Mouse (Mus musculus) kidney, embryonic 16.5 days (tissue): ENCODE data around the gene Rft1. TPM values are rescaled to one million over a fixed set of nuclear protein-coding genes. Genes with fewer than 3 reads are reported as not detected.
A peak's percentile ranks its signal among the peaks of the same experiment; 100 is the strongest.

Experiments
- ATAC-seq: fragments of 200-750 bp; cut with Nextera tagmentation; 2 replicates; pipeline ENCODE4 v1.8.0; 2017; ENCODE audit warnings: moderate TSS enrichment; ENCODE audit not compliant: low FRiP score, low TSS enrichment
- H3K27ac ChIP-seq: fragments of 300-500 bp; sonication (generic); 2 replicates; pipeline ENCODE4 v1.5.1; 2014; ENCODE audit warnings: low read length
- H3K27me3 ChIP-seq: fragments of 300-500 bp; sonication (generic); 2 replicates; pipeline ENCODE4 v1.6.1; 2014; ENCODE audit warnings: low read length, control low read depth, mixed read lengths; ENCODE audit not compliant: insufficient read depth
- H3K36me3 ChIP-seq: fragments of 300-500 bp; sonication (generic); 2 replicates; pipeline ENCODE4 v1.6.1; 2014; ENCODE audit warnings: low read length, control low read depth, mixed read lengths; ENCODE audit not compliant: insufficient read depth
- H3K4me1 ChIP-seq: fragments of 300-500 bp; sonication (generic); 2 replicates; pipeline ENCODE4 v1.6.1; 2014; ENCODE audit warnings: low read length, control low read depth, mixed read lengths; ENCODE audit not compliant: insufficient read depth
- H3K4me2 ChIP-seq: fragments of 300-500 bp; sonication (generic); replicated peaks from 2 replicates; pipeline ENCODE4 v1.6.1; 2014; ENCODE audit warnings: low read depth, low read length
- H3K4me3 ChIP-seq: fragments of 300-500 bp; sonication (generic); 2 replicates; pipeline ENCODE4 v1.5.1; 2014; ENCODE audit warnings: mild to moderate bottlenecking, low read length
- H3K9ac ChIP-seq: fragments of 300-500 bp; sonication (generic); replicated peaks from 2 replicates; pipeline ENCODE4 v1.6.1; 2014; ENCODE audit warnings: low read length
- H3K9me3 ChIP-seq: fragments of 300-500 bp; sonication (generic); 2 replicates; pipeline ENCODE4 v1.6.1; 2016; ENCODE audit warnings: low read length, control low read depth
- WGBS: fragments of 180-500 bp; shearing (Covaris S2); extraction: QIAGEN DNeasy Blood & Tissue Kit; methylation state at CpG from one replicate; pipeline ENCODE4 v1.1.7; 2014; 5-methylcytosine and 5-hydroxymethylcytosine counted together
- polyA plus RNA-seq: library from polyadenylated mRNA; unstranded; fragments of >200 nt; fragmentation: Nextera tagmentation; extraction: Ambion mirVana; gene quantifications from 2 replicates; pipeline ENCODE4 v1.2.1, GENCODE M21; 2015

Rft1 gene
- polyA plus RNA-seq, 1 experiment from 2014 or later, result 19.6 TPM

DNA sequence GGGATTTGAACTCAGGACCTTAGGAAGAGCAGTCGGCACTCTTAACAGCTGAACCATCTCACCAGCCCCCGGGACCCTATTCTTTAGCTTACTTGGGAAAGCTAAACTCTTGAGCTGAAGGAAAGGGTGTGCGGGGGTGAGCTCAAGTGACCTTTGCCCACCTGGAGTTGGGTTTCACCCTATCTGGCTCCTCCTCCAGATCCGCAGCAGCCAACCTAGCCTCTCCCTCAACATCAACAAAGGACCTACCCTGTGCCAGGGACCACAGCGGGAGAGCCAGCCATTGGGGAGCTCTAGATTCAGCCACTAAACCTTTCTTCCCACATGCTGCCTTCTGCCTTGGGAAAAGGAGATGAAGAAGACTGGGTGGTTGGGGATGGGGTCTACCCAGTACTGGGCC lies 25.9 kb upstream of the Rft1 start:
- ATAC-seq, result no peak
- H3K4me2 ChIP-seq, result no peak overlapping the region
- peaks cover 41% of the 10 kb centered on the region for H3K4me1 ChIP-seq
- H3K27ac ChIP-seq, result no peak overlapping the region
- H3K4me3 ChIP-seq, result no peak overlapping the region
- 59% methylated on average over 5 of the region's 5 CpGs for WGBS
- H3K9ac ChIP-seq, result no peak overlapping the region
- no peaks in the 10 kb centered on the region for H3K9me3 ChIP-seq
- no peaks in the 10 kb centered on the region for H3K27me3 ChIP-seq
- H3K36me3 ChIP-seq, result no peaks in the 10 kb centered on the region

DNA sequence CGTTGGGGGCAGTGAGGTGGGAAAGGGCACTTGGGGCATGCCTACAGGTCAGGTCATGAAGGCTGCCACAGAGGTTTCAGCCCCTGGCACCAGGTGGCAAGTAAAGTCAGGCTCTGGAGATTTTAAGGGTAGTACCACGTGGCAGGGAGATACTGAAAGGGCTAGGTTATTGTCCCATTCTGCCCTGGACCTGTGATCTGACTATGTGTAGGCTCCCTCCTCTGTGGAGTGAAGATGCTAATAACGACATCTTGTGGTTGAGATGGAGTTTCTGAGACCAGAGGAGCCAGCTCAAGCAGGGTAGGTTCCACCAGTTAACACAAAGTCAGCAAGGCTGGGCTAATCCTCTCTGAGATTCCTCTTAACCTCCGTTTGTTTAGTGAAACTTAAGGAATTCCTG lies 24.3 kb upstream of the Rft1 start:
- Histone ChIP-seq H3K4me3 (no peak overlapping the region), H3K27me3 (no peaks in the 10 kb centered on the region), H3K9ac (no peak overlapping the region), H3K4me2 (no peak overlapping the region), H3K27ac (no peak overlapping the region), H3K36me3 (no peaks in the 10 kb centered on the region), H3K9me3 (no peaks in the 10 kb centered on the region), H3K4me1 (peaks cover 32% of the 10 kb centered on the region)
- 41% methylated on average over 4 of the region's 4 CpGs for WGBS
- no peak for ATAC-seq

DNA sequence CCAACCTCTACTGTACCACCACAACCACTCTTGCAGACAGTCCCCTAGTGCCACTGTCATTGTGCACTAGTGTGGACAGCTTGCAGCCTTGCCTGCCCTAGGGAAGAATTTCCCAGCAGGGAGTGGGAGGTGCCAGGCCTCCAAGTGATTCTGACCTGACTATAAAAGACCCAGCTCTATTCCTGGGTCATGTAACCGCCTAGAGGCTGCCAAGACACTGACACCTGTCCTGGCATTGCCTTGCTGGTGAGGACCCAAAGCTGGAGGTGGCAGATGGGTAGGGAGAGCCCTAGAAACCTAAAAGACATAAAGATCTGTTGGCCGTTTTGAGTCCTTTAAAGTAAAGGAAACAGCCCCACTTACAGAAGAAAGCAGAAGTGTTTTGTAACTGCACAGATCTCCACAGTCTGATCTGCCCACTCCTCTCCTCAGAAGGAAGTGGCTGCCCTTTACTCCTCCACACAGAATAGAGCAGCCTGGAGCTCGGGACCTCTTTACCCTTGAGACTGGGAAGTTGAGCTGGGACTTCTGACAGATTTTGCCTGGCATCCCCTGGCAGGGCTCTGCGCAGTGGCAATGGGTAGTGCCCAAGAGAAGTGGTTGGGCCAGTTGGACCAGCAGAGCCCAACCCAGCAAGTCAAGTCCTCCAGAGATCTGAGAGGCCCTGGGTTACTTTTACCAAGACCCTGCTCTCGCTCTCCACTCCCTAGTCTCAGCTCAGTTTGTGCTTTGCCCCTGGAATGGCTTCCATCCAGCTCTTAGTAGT lies 23.2 kb upstream of the Rft1 start:
- Histone ChIP-seq H3K4me3 (no peak overlapping the region), H3K9me3 (no peaks in the 10 kb centered on the region), H3K36me3 (no peaks in the 10 kb centered on the region), H3K4me1 (peaks cover 29% of the 10 kb centered on the region), H3K4me2 (no peak overlapping the region), H3K27ac (peak overlapping the region; percentile 57), H3K27me3 (no peaks in the 10 kb centered on the region), H3K9ac (no peak overlapping the region)
- WGBS, result 48% methylated on average over 5 of the region's 5 CpGs
- no peak for ATAC-seq

DNA sequence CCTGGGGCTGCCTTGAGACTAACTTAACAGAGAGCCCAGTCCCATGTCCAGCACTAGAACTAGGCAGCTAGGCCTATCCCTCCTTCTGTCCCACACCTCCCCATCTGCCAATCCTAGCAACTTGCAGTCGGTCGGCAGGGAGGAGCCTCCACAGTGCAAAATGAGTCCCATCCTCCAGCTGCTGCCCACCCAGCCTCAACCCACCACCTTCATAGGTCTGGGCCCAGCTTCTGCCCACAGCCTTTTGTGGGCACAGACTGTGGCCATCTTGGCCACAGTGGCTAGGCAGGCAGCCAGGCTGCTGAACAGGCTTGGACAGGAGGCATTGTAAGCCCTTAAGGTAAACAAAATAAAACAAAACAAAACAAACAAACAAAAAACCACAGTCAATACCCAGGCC lies 22.3 kb upstream of the Rft1 start:
- Histone ChIP-seq H3K27me3 (no peaks in the 10 kb centered on the region), H3K36me3 (no peaks in the 10 kb centered on the region), H3K27ac (no peak overlapping the region; the same call in 1 of the 2 replicates), H3K9me3 (no peaks in the 10 kb centered on the region), H3K4me2 (no peak overlapping the region), H3K4me1 (peaks cover 24% of the 10 kb centered on the region), H3K9ac (no peak overlapping the region), H3K4me3 (no peak overlapping the region)
- 33% methylated on average over 2 of the region's 2 CpGs for WGBS
- ATAC-seq, result no peak

DNA sequence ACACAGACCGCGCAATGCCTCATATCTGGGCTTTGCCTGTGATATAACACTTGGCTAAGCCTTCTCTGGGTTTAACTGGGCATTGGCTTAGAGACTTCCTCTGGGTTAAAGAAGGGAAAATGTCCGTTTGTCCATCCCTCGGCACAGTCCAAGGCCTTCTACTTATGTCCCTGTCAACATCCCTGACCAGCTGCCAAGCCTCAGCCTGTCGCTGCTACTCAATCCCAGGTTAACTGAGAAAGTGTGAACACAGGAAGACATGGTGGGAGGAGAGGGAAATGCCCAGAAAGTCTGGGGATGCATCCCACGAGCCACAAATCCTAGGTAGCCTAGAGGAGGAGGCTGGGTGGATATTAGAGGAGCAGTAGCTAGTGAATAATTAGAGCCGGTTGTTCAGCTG lies 20.5 kb upstream of the Rft1 start:
- H3K9me3 ChIP-seq, result no peaks in the 10 kb centered on the region
- H3K27me3 ChIP-seq, result no peaks in the 10 kb centered on the region
- H3K4me3 ChIP-seq, result no peak overlapping the region
- no peak overlapping the region for H3K9ac ChIP-seq
- no peaks in the 10 kb centered on the region for H3K36me3 ChIP-seq
- H3K27ac ChIP-seq, result no peak overlapping the region
- no peak for ATAC-seq
- 58% methylated on average over 7 of the region's 7 CpGs for WGBS
- no peak overlapping the region for H3K4me2 ChIP-seq
- peaks cover 24% of the 10 kb centered on the region for H3K4me1 ChIP-seq

DNA sequence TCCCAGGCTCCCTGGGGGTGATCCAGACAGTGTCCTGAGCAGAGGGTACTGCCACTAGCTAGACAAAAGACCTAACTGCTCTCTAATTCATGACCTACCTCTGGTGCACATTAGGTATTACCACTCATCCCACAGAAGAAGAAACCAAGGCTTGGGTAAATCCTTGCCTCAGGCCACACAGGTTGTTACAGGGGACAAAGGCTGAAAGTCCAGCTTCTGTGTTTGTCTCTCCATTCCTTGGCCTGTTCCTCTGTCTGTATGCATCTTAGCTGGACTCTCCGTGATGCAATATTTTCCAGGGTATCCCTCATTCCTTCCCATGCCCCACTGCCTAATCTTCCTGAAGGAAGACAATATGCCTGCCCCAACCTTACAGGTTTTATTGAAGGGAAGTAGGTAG lies 19.7 kb upstream of the Rft1 start:
- no peak for ATAC-seq
- Histone ChIP-seq H3K9me3 (no peaks in the 10 kb centered on the region), H3K36me3 (no peaks in the 10 kb centered on the region), H3K4me2 (no peak overlapping the region), H3K27me3 (no peaks in the 10 kb centered on the region), H3K9ac (0 out of 2 replicates have a peak overlapping the region, but pooled peaks have one; percentile 29), H3K4me3 (no peak overlapping the region), H3K27ac (no peak overlapping the region), H3K4me1 (peaks cover 24% of the 10 kb centered on the region)
- WGBS, result 88% methylated on average over 1 of the region's 1 CpGs

DNA sequence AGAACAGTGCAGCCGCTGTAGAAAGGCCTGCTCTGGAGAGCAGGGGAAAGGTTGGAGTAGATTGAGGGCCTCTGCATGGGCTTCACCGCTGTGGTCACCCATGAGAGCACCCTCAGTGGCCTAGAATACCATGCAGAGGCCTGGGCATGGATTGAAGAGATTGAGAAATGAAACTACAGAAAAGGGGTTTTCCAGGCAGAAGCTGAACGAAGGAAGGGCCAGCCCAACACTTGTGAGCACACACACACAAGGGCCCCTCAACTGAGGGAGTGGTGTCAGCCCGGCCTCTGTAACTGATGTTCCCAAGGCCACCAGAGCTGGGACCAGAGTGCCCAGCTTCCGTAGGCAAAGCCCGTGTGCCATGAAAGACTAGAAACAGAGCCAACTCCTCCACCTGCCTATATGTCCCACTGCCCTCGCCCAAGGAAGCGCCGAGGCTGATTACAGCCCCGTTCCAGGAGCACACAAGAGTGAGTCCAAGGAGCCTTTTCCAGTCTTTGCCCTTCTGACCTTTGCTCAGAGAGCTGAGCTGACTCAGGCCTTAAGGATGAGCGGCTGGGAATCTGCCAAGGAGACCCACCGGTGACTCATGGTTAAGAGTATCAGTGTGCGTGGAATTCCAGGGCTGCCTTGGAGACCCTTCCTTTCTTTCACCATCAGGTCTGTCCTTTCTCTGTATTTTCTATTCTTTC lies 18.8 kb upstream of the Rft1 start:
- H3K27ac ChIP-seq, result no peak overlapping the region
- no peaks in the 10 kb centered on the region for H3K27me3 ChIP-seq
- ATAC-seq, result peak; percentile 49; the same call in 1 of the 2 replicates
- 77% methylated on average over 13 of the region's 13 CpGs for WGBS
- H3K9me3 ChIP-seq, result no peaks in the 10 kb centered on the region
- no peak overlapping the region for H3K9ac ChIP-seq
- H3K4me1 ChIP-seq, result peaks cover 23% of the 10 kb centered on the region
- H3K36me3 ChIP-seq, result no peaks in the 10 kb centered on the region
- H3K4me3 ChIP-seq, result no peak overlapping the region
- no peak overlapping the region for H3K4me2 ChIP-seq

DNA sequence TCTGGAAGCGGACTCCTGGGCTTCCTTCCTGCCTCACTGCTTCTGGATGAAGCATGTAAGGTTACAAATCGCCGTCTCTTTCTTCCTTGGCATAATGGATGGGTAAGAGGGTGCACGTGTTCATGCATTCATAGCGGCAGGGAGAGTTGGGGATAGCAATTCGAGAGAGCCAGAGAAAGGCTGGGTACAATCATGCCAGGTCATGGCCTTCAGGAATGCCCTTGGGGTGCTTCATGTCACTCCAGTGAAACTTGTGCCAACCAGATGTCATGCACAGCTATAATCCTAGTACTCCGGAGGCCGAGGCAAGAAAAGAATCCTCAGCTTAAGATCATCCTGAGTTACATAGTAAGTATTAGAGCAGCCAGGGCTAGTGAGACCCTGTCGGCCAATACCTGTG lies 17.7 kb upstream of the Rft1 start:
- Histone ChIP-seq H3K36me3 (no peaks in the 10 kb centered on the region), H3K4me1 (peaks cover 11% of the 10 kb centered on the region), H3K9me3 (no peaks in the 10 kb centered on the region), H3K4me3 (no peak overlapping the region), H3K27ac (peak overlapping the region; percentile 37; the same call in 1 of the 2 replicates), H3K9ac (no peak overlapping the region), H3K27me3 (no peaks in the 10 kb centered on the region), H3K4me2 (no peak overlapping the region)
- WGBS, result 82% methylated on average over 9 of the region's 9 CpGs
- no peak for ATAC-seq

DNA sequence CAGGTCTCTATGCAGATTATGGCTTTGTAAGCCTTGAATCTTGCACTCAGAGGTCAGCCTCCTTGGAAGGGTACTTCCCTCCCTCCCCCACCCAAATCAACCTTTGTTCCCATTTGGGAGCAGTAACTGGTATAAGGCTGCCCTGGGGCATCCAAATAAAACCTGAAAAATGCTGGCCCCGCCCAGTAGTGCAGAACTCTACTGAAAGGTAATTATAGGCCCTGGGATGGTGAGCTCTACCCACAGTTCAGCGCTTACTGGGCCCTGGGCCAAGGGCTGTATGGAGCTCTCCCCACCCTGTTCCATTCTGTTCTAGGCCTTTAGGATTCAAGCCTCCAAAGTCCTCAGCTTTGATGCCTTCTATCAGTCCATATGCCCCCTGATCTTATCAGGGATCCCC lies 17.1 kb upstream of the Rft1 start:
- H3K4me1 ChIP-seq, result 0 out of 2 replicates have a peak, but pooled peaks cover 7% of the 10 kb centered on the region
- no peak overlapping the region for H3K4me2 ChIP-seq
- no peaks in the 10 kb centered on the region for H3K9me3 ChIP-seq
- H3K36me3 ChIP-seq, result no peaks in the 10 kb centered on the region
- H3K27ac ChIP-seq, result peak overlapping the region; percentile 49
- no peak overlapping the region for H3K9ac ChIP-seq
- 68% methylated on average over 2 of the region's 2 CpGs for WGBS
- H3K27me3 ChIP-seq, result no peaks in the 10 kb centered on the region
- H3K4me3 ChIP-seq, result no peak overlapping the region
- peak; percentile 60 for ATAC-seq

DNA sequence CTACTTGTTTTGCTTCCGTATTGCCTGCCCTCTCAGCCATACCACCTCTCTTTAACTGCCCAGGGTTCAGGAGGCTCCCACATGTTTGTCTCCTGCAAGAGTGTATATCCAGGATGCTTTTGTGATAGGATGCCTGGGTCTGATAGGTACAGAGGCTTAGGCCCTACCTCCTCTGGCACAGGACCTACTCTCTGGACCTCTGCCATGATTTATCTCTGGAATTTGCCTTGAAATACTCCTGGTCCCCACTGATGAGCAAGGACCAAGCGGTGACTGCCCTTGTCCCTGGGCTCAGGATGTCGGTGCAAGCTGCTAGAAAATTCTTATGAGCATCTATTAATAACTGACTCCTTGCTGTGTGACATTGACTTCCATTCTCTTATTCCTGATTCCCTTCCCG lies 16.2 kb upstream of the Rft1 start:
- 84% methylated on average over 4 of the region's 4 CpGs for WGBS
- Histone ChIP-seq H3K4me3 (no peak overlapping the region), H3K36me3 (no peaks in the 10 kb centered on the region), H3K4me1 (0 out of 2 replicates have a peak, but pooled peaks cover 7% of the 10 kb centered on the region), H3K9ac (no peak overlapping the region), H3K27me3 (no peaks in the 10 kb centered on the region), H3K27ac (no peak overlapping the region), H3K4me2 (no peak overlapping the region), H3K9me3 (no peaks in the 10 kb centered on the region)
- ATAC-seq, result no peak
